Mouse (Mus musculus) olfactory bulb, adult 2 months (tissue): ENCODE results near the gene Dleu7. TPM values are rescaled to one million over a fixed set of nuclear protein-coding genes. Genes with fewer than 3 reads are reported as not detected.

ENCODE experiments used
- H3K27ac ChIP-seq: fragments of 200-500 bp; 2 replicates; pipeline ENCODE4 v1.5.1; 2012; ENCODE audit warnings: low read depth, low read length; ENCODE audit not compliant: insufficient read depth
- H3K4me1 ChIP-seq: fragments of 200-500 bp; 2 replicates; pipeline ENCODE4 v1.6.1; 2012; ENCODE audit warnings: low read length; ENCODE audit not compliant: control insufficient read depth, insufficient read depth
- H3K4me3 ChIP-seq: fragments of 200-500 bp; 2 replicates; pipeline ENCODE4 v1.5.1; 2012; ENCODE audit warnings: mild to moderate bottlenecking, low read depth, low read length, moderate library complexity; ENCODE audit not compliant: insufficient read depth
- CTCF ChIP-seq: fragments of 200-500 bp; IDR thresholded peaks from 2 replicates; pipeline ENCODE4 v1.5.1; 2012; ENCODE audit warnings: low read depth, mild to moderate bottlenecking, low read length, moderate library complexity; ENCODE audit not compliant: insufficient read depth
- POLR2A ChIP-seq: fragments of 200-500 bp; IDR thresholded peaks from 2 replicates; pipeline ENCODE4 v1.6.1; 2012; ENCODE audit warnings: mild to moderate bottlenecking, low read depth, low read length, moderate library complexity; ENCODE audit not compliant: insufficient read depth
- WGBS: fragments of 180-500 bp; shearing (Covaris S2); methylation state at CpG from one replicate; pipeline ENCODE4 v1.1.7; 2018; 5-methylcytosine and 5-hydroxymethylcytosine counted together
- polyA plus RNA-seq: library from polyadenylated mRNA; stranded (reverse); fragments of >200 nt; gene quantifications from 2 replicates; pipeline ENCODE4 v1.2.4, GENCODE M21; 2012; ENCODE audit warnings: low replicate concordance; ENCODE audit not compliant: missing spikeins, insufficient read depth, insufficient read length

The Dleu7 gene
- polyA plus RNA-seq, 1 experiment: not detected

DNA sequence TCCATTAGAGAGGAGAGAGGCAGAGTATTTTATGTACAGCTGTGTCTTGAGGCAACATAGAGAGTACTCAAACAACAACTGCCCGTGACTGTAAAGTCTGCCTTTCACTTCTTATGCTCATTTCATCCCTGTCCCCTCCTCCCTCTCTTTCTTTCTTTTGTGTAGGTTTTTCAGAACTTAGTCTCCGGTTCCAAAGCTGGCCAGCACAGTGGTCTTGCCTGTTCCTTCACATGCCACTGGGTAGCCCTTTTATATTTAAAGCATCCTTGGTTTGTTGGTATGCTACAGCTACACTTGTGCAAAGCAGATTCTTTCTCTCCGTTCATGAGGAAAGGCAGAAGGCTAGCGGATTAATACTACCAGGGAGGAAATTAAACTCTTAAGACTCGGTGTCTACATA lies 65.7 kb downstream of the Dleu7 start:
- Histone ChIP-seq H3K27ac (no peak overlapping the region), H3K4me1 (no peaks in the 10 kb centered on the region), H3K4me3 (no peak overlapping the region)
- WGBS: 38% methylated on average over 5 of the region's 5 CpGs
- TF ChIP-seq CTCF (no peak), POLR2A (no peak)

DNA sequence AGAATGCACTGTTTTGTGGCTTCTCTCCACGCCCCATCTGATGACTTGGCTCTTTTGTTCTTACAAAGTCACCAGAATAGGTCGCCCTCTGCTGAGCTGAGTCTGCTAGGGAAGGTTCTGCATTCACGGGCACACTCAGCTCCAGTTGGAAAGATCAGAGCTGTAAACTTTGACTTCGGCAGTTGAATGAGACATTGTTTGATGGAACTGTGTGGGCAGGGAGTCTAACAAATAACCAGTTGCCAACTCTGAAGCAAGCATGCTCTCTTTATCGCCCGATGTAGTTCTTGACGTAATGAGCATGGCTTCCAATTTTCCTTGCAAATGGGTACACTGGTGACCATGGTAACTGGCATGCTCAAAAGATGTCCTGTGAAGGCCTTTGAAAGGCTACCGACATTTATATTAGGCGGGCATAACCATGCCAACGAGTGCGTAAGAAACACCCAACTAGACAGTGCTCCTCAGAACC lies 66.2 kb downstream of the Dleu7 start:
- H3K27ac ChIP-seq: no peak overlapping the region
- no peak for TF ChIP-seq POLR2A
- TF ChIP-seq CTCF: no peak
- WGBS: 7% methylated on average over 11 of the region's 11 CpGs
- H3K4me3 ChIP-seq: no peak overlapping the region
- H3K4me1 ChIP-seq: no peaks in the 10 kb centered on the region

Other genes with a start within 250 kb of the Dleu7 start
- gene Rnaseh2b, start 458 bp downstream of the Dleu7 start, polyA plus RNA-seq: not detected in 2 replicates
- gene Gucy1b2, start 163.2 kb upstream of the Dleu7 start, polyA plus RNA-seq: not detected in 2 replicates